Mouse (Mus musculus) adrenal gland, adult (tissue): Measurements from ENCODE around the gene Ulk3.

ENCODE experiments used
- DNase-seq, 2 experiments: peaks; one replicate each; pipeline ENCODE4 v3.0.0; 2022 to 2023; ENCODE audit warnings: low spot score in 1 of 2; ENCODE audit not compliant: inconsistent age in 2 of 2

Gene Ulk3

GRCm38 (mm10) chr9:57589224-57590126, at the start of gene Ulk3:
Gene Ulk3 (plus strand): TSS chr9:57589452.
- peak; percentile 88 to 95 for DNase-seq

- no peak for DNase-seq
Measured at GRCm38 (mm10) chr9:57539550-57539949, 49.7 kb upstream of the Ulk3 start.

GRCm38 (mm10) chr9:57541312-57541711, 47.9 kb upstream of the Ulk3 start:
- peak; percentile 36 to 85 for DNase-seq

GRCm38 (mm10) chr9:57543951-57544350, 45.3 kb upstream of the Ulk3 start:
- no peak for DNase-seq

- DNase-seq: peak; percentile 46 to 57
Measured at GRCm38 (mm10) chr9:57547287-57547686, 42.0 kb upstream of the Ulk3 start.

- DNase-seq: no peak
Measured at GRCm38 (mm10) chr9:57547869-57548268, 41.4 kb upstream of the Ulk3 start.

- no peak for DNase-seq
Measured at GRCm38 (mm10) chr9:57549186-57549585, 40.1 kb upstream of the Ulk3 start.

GRCm38 (mm10) chr9:57550126-57550862, 39.0 kb upstream of the Ulk3 start:
- DNase-seq: peak; percentile 62 to 81

GRCm38 (mm10) chr9:57552139-57552887, 36.9 kb upstream of the Ulk3 start, which contains the start of gene Mpi:
Gene Mpi (minus strand): TSS chr9:57552763.
- peak; percentile 72 to 89 for DNase-seq

- no peak for DNase-seq
Measured at GRCm38 (mm10) chr9:57553119-57553518, 36.1 kb upstream of the Ulk3 start.

- no peak for DNase-seq
Measured at GRCm38 (mm10) chr9:57554753-57555152, 34.5 kb upstream of the Ulk3 start.

- DNase-seq: no peak
Measured at GRCm38 (mm10) chr9:57557215-57557614, 32.0 kb upstream of the Ulk3 start.

- DNase-seq: no peak
Measured at GRCm38 (mm10) chr9:57558625-57559024, 30.6 kb upstream of the Ulk3 start.

GRCm38 (mm10) chr9:57559568-57559967, 29.7 kb upstream of the Ulk3 start:
- DNase-seq: no peak

GRCm38 (mm10) chr9:57560263-57560662, 29.0 kb upstream of the Ulk3 start:
- peak in 1 of 2 experiments; percentile 18 for DNase-seq

GRCm38 (mm10) chr9:57560861-57561710, 28.2 kb upstream of the Ulk3 start, which contains the start of gene Scamp2:
Gene Scamp2 (plus strand): TSS chr9:57560943.
- DNase-seq: peak; percentile 95 to 99

- DNase-seq: peak; percentile 15 to 40
Measured at GRCm38 (mm10) chr9:57561711-57562099, 27.5 kb upstream of the Ulk3 start.

GRCm38 (mm10) chr9:57562896-57563372, 26.3 kb upstream of the Ulk3 start:
- DNase-seq: peak; percentile 26 to 63

GRCm38 (mm10) chr9:57564609-57565008, 24.6 kb upstream of the Ulk3 start:
- no peak for DNase-seq

- DNase-seq: peak in 1 of 2 experiments; percentile 58
Measured at GRCm38 (mm10) chr9:57565741-57566221, 23.5 kb upstream of the Ulk3 start.
